10 mouse cellular contexts compared by ENCODE assay signal in the genomic region with DNA sequence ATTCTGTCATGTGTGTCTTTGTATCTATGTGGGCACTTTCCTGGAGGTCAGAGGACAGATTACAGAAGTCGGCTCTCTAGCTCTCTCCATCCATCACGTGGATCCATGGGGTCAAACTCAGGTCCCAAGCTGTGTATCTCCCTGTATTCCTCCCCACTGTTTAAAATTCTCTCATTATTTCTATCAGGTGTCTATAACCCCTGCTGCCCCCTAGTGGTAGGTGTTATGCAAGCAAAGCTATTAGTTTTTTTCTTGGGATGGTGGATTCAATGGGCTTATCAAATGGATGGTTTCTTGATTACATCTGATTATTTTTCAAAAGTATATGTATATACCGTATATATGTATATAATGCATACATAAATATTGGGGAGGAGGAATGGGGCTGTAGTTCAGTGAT. TPM values are rescaled to one million over a fixed set of nuclear protein-coding genes. Genes with fewer than 3 reads are reported as not detected.
DNase-seq lines count a peak whose midpoint lies in the region; ATAC-seq lines count a peak whose summit lies in the region.
"Had no signal": no experiment of that assay in that cellular context is flagged by ENCODE, and none has a peak within 500 bp of the region (broad histone marks: within the 10 kb centered on the region; RNA-seq: fewer than 3 reads in every experiment).

No protein-coding gene starts in this region.

- H3K4me2 ChIP-seq in midbrain, embryonic 11.5 days, result no peak overlapping the region
- H3K4me2 ChIP-seq in midbrain, embryonic 16.5 days (ENCODE audit: low read length), result no peak overlapping the region
- H3K4me2 ChIP-seq: heart, embryonic 15.5 days; neural tube, embryonic 13.5 days had no signal

- 44% methylated on average over 3 of the region's 3 CpGs for WGBS in midbrain, embryonic 11.5 days
- WGBS in midbrain, embryonic 16.5 days, result 25% methylated on average over 3 of the region's 3 CpGs

- H3K9me3 ChIP-seq in midbrain, embryonic 11.5 days (ENCODE audit: control insufficient read depth, low read length), result no peaks in the 10 kb centered on the region
- H3K9me3 ChIP-seq in midbrain, embryonic 16.5 days (replicated peaks; ENCODE audit: control insufficient read depth, low read length, poor library complexity, severe bottlenecking), result no peaks in the 10 kb centered on the region
- H3K9me3 ChIP-seq: heart, embryonic 15.5 days; neural tube, embryonic 13.5 days had no signal

- H3K27me3 ChIP-seq in midbrain, embryonic 11.5 days (ENCODE audit: control insufficient read depth, insufficient read depth, low read length), result no peaks in the 10 kb centered on the region
- H3K27me3 ChIP-seq in midbrain, embryonic 16.5 days (ENCODE audit: control insufficient read depth, insufficient read depth, low read depth, low read length), result no peaks in the 10 kb centered on the region
- H3K27me3 ChIP-seq: heart, embryonic 15.5 days; neural tube, embryonic 13.5 days had no signal

- no peak overlapping the region for H3K9ac ChIP-seq in midbrain, embryonic 11.5 days (ENCODE audit: low read length)
- H3K9ac ChIP-seq in midbrain, embryonic 16.5 days (ENCODE audit: low read depth, low read length), result no peak overlapping the region
- H3K9ac ChIP-seq: heart, embryonic 15.5 days; neural tube, embryonic 13.5 days had no signal

- no peak overlapping the region for H3K27ac ChIP-seq in midbrain, embryonic 11.5 days (ENCODE audit: low read depth, low read length)
- H3K27ac ChIP-seq in midbrain, embryonic 16.5 days (ENCODE audit: low read length), result no peak overlapping the region
- H3K27ac ChIP-seq: heart, embryonic 15.5 days; neural tube, embryonic 13.5 days had no signal

- ATAC-seq in midbrain, embryonic 11.5 days (ENCODE audit: low FRiP score), result no peak
- no peak for ATAC-seq in midbrain, embryonic 16.5 days

- peak; percentile 61 to 68 for DNase-seq in adrenal gland, adult 18-20 months (ENCODE audit: low spot score in 2 of 2)
- DNase-seq in adrenal gland, adult 8-10 months, result no peak
- peak; percentile 89 for DNase-seq in midbrain, embryonic 11.5 days (ENCODE audit: low spot score, missing footprints)
- DNase-seq in cerebellum, adult 9-10 months, result peak; percentile 81
- DNase-seq in kidney, adult 9 months, result peak; percentile 83
- peak; percentile 79 for DNase-seq in lung, postnatal 14 days
- DNase-seq in telencephalon, adult 2 months (ENCODE audit: low read depth, low spot score), result peak; percentile 17

- 0 out of 2 replicates have a peak, but pooled peaks cover 2% of the 10 kb centered on the region for H3K36me3 ChIP-seq in midbrain, embryonic 11.5 days (ENCODE audit: control insufficient read depth, insufficient read depth, low read length)
- peaks cover under 1% of the 10 kb centered on the region; the same call in 1 of the 2 replicates for H3K36me3 ChIP-seq in midbrain, embryonic 16.5 days (ENCODE audit: control insufficient read depth, insufficient read depth, low read length)

- H3K4me3 ChIP-seq in midbrain, embryonic 11.5 days (ENCODE audit: low read depth, low read length), result no peak overlapping the region
- no peak overlapping the region for H3K4me3 ChIP-seq in midbrain, embryonic 16.5 days (ENCODE audit: low read depth, low read length)
- H3K4me3 ChIP-seq: heart, embryonic 15.5 days; neural tube, embryonic 13.5 days had no signal

- peaks cover 5% of the 10 kb centered on the region for H3K4me1 ChIP-seq in midbrain, embryonic 11.5 days (ENCODE audit: control insufficient read depth, insufficient read depth, low read length)
- peaks cover 11% of the 10 kb centered on the region for H3K4me1 ChIP-seq in midbrain, embryonic 16.5 days (ENCODE audit: control insufficient read depth, insufficient read depth, low read length)

RNA-seq across cellular contexts. Expression of gene Rhbdd2, which starts 1.8 kb away (rescaled TPM):
- total RNA-seq in adrenal gland, adult 18-20 months (2021), result 10 to 100 TPM; 43.1 to 46.3 TPM
- total RNA-seq in adrenal gland, adult 8-10 months (2022), result 10 to 100 TPM; 46.0 to 64.8 (median 57.1) TPM
- 55.5 and 58.5 TPM in 2 replicates for polyA plus RNA-seq in midbrain, embryonic 11.5 days (2014; fragmentation: Nextera tagmentation; extraction: Ambion mirVana)
- polyA plus RNA-seq in midbrain, embryonic 16.5 days (2015; fragmentation: Nextera tagmentation; extraction: Ambion mirVana), result 86.9 and 93.9 TPM in 2 replicates

RNA-seq across cellular contexts. Expression of gene Por, which starts 39.2 kb away (rescaled TPM):
- 100 to 1,000 TPM; 315 to 352 TPM for total RNA-seq in adrenal gland, adult 18-20 months (2021)
- total RNA-seq in adrenal gland, adult 8-10 months (2022), result 100 to 1,000 TPM; 229 to 400 (median 271) TPM
- polyA plus RNA-seq in midbrain, embryonic 11.5 days (2014; fragmentation: Nextera tagmentation; extraction: Ambion mirVana), result 79.9 and 95.4 TPM in 2 replicates
- 123 and 127 TPM in 2 replicates for polyA plus RNA-seq in midbrain, embryonic 16.5 days (2015; fragmentation: Nextera tagmentation; extraction: Ambion mirVana)

RNA-seq across cellular contexts. Expression of gene Ccl24, which starts 57.7 kb away (rescaled TPM):
- 1 to 10 TPM in 1 of 2 experiments, not detected in 1; 2.1 TPM for total RNA-seq in adrenal gland, adult 18-20 months (2021)
- 1 to 10 TPM in 1 of 4 experiments, under 1 TPM in 2, not detected in 1; 0.55 to 2.0 (median 0.71) TPM for total RNA-seq in adrenal gland, adult 8-10 months (2022)
- polyA plus RNA-seq in midbrain, embryonic 11.5 days (2014; fragmentation: Nextera tagmentation; extraction: Ambion mirVana), result 3.3 and 3.5 TPM in 2 replicates
- 1.2 and 2.3 TPM in 2 replicates for polyA plus RNA-seq in midbrain, embryonic 16.5 days (2015; fragmentation: Nextera tagmentation; extraction: Ambion mirVana)
